Mouse (Mus musculus) MEL (cell line): ENCODE data around the gene Cers6.

Source experiments
- CTCF ChIP-seq, 3 experiments: IDR thresholded peaks in 2 of 3; conservative IDR thresholded peaks in 1 of 3; 2 replicates each; pipeline ENCODE4 v1.5.1; 2011 to 2012; ENCODE audit warnings: low read length in 3 of 3, low read depth in 2 of 3, mild to moderate bottlenecking in 2 of 3, improper control_type of control experiment in 1 of 3, inconsistent platforms in 1 of 3, mixed read lengths in 1 of 3, moderate library complexity in 1 of 3; ENCODE audit not compliant: control insufficient read depth in 1 of 3, insufficient read depth in 1 of 3, poor library complexity in 1 of 3, severe bottlenecking in 1 of 3
- HCFC1 ChIP-seq: IDR thresholded peaks from 2 replicates; pipeline ENCODE4 v1.6.1; 2012; ENCODE audit warnings: low read depth, mild to moderate bottlenecking, inconsistent platforms, low read length, improper control_type of control experiment, moderate library complexity
- JUND ChIP-seq: IDR thresholded peaks from 2 replicates; pipeline ENCODE4 v1.6.1; 2011; ENCODE audit warnings: low read depth, mild to moderate bottlenecking, improper control_type of control experiment, low read length
- MAFK ChIP-seq: IDR thresholded peaks from 2 replicates; pipeline ENCODE4 v1.6.1; 2011; ENCODE audit warnings: low read depth, mild to moderate bottlenecking, low read length, improper control_type of control experiment, borderline replicate concordance
- MAZ ChIP-seq: IDR thresholded peaks from 2 replicates; pipeline ENCODE4 v1.6.1; 2012; ENCODE audit warnings: low read depth, mild to moderate bottlenecking, inconsistent platforms, low read length, improper control_type of control experiment
- MEF2A ChIP-seq: IDR thresholded peaks from 2 replicates; pipeline ENCODE4 v1.6.1; 2014; ENCODE audit warnings: low read depth, mild to moderate bottlenecking, inconsistent platforms, low read length, improper control_type of control experiment; ENCODE audit not compliant: poor library complexity, insufficient replicate concordance, severe bottlenecking; ENCODE audit errors: extremely low read depth
- MYB ChIP-seq: IDR thresholded peaks from 2 replicates; pipeline ENCODE4 v1.6.1; 2011; ENCODE audit warnings: mild to moderate bottlenecking, low read depth, low read length, improper control_type of control experiment
- POLR2A ChIP-seq, 2 experiments: IDR thresholded peaks; 2 replicates each; pipeline ENCODE4 v1.6.1; 2011 to 2012; ENCODE audit warnings: low read length in 2 of 2, mild to moderate bottlenecking in 2 of 2, control low read depth in 1 of 2, improper control_type of control experiment in 1 of 2, low read depth in 1 of 2, moderate library complexity in 1 of 2; ENCODE audit not compliant: control insufficient read depth in 1 of 2, insufficient read depth in 1 of 2, poor library complexity in 1 of 2
- RAD21 ChIP-seq: IDR thresholded peaks from 2 replicates; pipeline ENCODE4 v1.6.1; 2011; ENCODE audit warnings: mild to moderate bottlenecking, low read depth, low read length, improper control_type of control experiment
- SMC3 ChIP-seq: IDR thresholded peaks from 2 replicates; pipeline ENCODE4 v1.6.1; 2011; ENCODE audit warnings: low read depth, low read length, improper control_type of control experiment
- TCF12 ChIP-seq: IDR thresholded peaks from 2 replicates; pipeline ENCODE4 v1.6.1; 2014; ENCODE audit warnings: low read depth, mild to moderate bottlenecking, inconsistent platforms, low read length, improper control_type of control experiment, moderate library complexity
- ZMIZ1 ChIP-seq: IDR thresholded peaks from 2 replicates; pipeline ENCODE4 v1.6.1; 2012; ENCODE audit warnings: low read depth, mild to moderate bottlenecking, inconsistent platforms, low read length, improper control_type of control experiment, moderate library complexity
- ZNF384 ChIP-seq: IDR thresholded peaks from 2 replicates; pipeline ENCODE4 v1.6.1; 2012; ENCODE audit warnings: low read depth, mild to moderate bottlenecking, inconsistent platforms, low read length, improper control_type of control experiment

GRCm38 (mm10) chr2:68870999-68871780, 9.9 kb downstream of the Cers6 start:
- no peak for TF ChIP-seq TCF12
- no peak for TF ChIP-seq MAZ
- TF ChIP-seq HCFC1: no peak
- no peak for TF ChIP-seq CTCF (IDR thresholded peaks at IDR 0.05 in 2 of 3, conservative IDR thresholded peaks at IDR 0.05 in 1 of 3; ENCODE audit: control insufficient read depth in 1 of 3, insufficient read depth in 1 of 3, low read depth in 2 of 3, low read length in 3 of 3, poor library complexity in 1 of 3, severe bottlenecking in 1 of 3)
- TF ChIP-seq MAFK: no peak
- TF ChIP-seq POLR2A (IDR thresholded peaks at IDR 0.05; ENCODE audit: control insufficient read depth in 1 of 2, insufficient read depth in 1 of 2, low read depth in 1 of 2, low read length in 2 of 2, poor library complexity in 1 of 2): no peak
- no peak for TF ChIP-seq MEF2A
- TF ChIP-seq RAD21: no peak
- TF ChIP-seq SMC3: no peak
- TF ChIP-seq ZNF384: no peak
- no peak for TF ChIP-seq JUND
- no peak for TF ChIP-seq ZMIZ1
- no peak for TF ChIP-seq MYB
